Mouse (Mus musculus) limb, embryonic 11.5 days (tissue): Measurements from ENCODE around the gene Cox8c. TPM values are rescaled to one million over a fixed set of nuclear protein-coding genes. Genes with fewer than 3 reads are reported as not detected.

Experiments
- ATAC-seq: fragments of 200-750 bp; cut with Nextera tagmentation; 2 replicates; pipeline ENCODE4 v1.8.0; 2017; ENCODE audit warnings: low read depth; ENCODE audit not compliant: insufficient number of reproducible peaks, low FRiP score, low TSS enrichment
- DNase-seq: peaks from one replicate; pipeline ENCODE4 v3.0.0-alpha.2; 2015; ENCODE audit warnings: low spot score
- H3K27ac ChIP-seq: fragments of 300-500 bp; sonication (generic); replicated peaks from 2 replicates; pipeline ENCODE4 v1.5.1; 2014; ENCODE audit warnings: low read depth, mild to moderate bottlenecking, low read length
- H3K27me3 ChIP-seq: fragments of 300-500 bp; sonication (generic); 2 replicates; pipeline ENCODE4 v1.6.1; 2014; ENCODE audit warnings: mild to moderate bottlenecking, low read length, mixed read lengths; ENCODE audit not compliant: control insufficient read depth, insufficient read depth
- H3K36me3 ChIP-seq: fragments of 300-500 bp; sonication (generic); 2 replicates; pipeline ENCODE4 v1.6.1; 2014; ENCODE audit warnings: mild to moderate bottlenecking, low read length, moderate library complexity, mixed read lengths; ENCODE audit not compliant: control insufficient read depth, insufficient read depth
- H3K4me1 ChIP-seq: fragments of 300-500 bp; sonication (generic); 2 replicates; pipeline ENCODE4 v1.6.1; 2014; ENCODE audit warnings: low read length, mixed read lengths; ENCODE audit not compliant: control insufficient read depth, insufficient read depth
- H3K4me2 ChIP-seq: fragments of 300-500 bp; sonication (generic); 2 replicates; pipeline ENCODE4 v1.6.1; 2014; ENCODE audit warnings: low read depth, mild to moderate bottlenecking, moderate library complexity; ENCODE audit not compliant: severe bottlenecking
- H3K4me3 ChIP-seq: fragments of 300-500 bp; sonication (generic); 2 replicates; pipeline ENCODE4 v1.5.1; 2014; ENCODE audit warnings: low read depth, low read length
- H3K9ac ChIP-seq: fragments of 300-500 bp; sonication (generic); 2 replicates; pipeline ENCODE4 v1.6.1; 2014; ENCODE audit warnings: mild to moderate bottlenecking, low read length
- H3K9me3 ChIP-seq: fragments of 300-500 bp; sonication (generic); 2 replicates; pipeline ENCODE4 v1.6.1; 2016; ENCODE audit warnings: low read length; ENCODE audit not compliant: control insufficient read depth
- WGBS: fragments of 180-500 bp; shearing (Covaris S2); extraction: QIAGEN DNeasy Blood & Tissue Kit; methylation state at CpG from one replicate; pipeline ENCODE4 v1.1.7; 2014; 5-methylcytosine and 5-hydroxymethylcytosine counted together
- polyA plus RNA-seq: library from polyadenylated mRNA; unstranded; fragments of >200 nt; fragmentation: Nextera tagmentation; extraction: Ambion mirVana; gene quantifications from 2 replicates; pipeline ENCODE4 v1.2.1, GENCODE M21; 2014

Gene Cox8c
- polyA plus RNA-seq = not detected in 2 replicates

- Histone ChIP-seq H3K9ac (no peak within 1 kb of the TSS), H3K4me2 (no peak within 1 kb of the TSS), H3K9me3 (no peaks in the 10 kb centered on the region), H3K4me3 (no peak within 1 kb of the TSS), H3K36me3 (no peaks in the 10 kb centered on the region), H3K4me1 (no peaks in the 10 kb centered on the region), H3K27me3 (no peaks in the 10 kb centered on the region), H3K27ac (no peak within 1 kb of the TSS)
- no peak for ATAC-seq
- no peak for DNase-seq
- WGBS = 89% methylated on average over 17 of the region's 17 CpGs
Observed at GRCm38 (mm10) chr12:102899091-102899490, at the start of gene Cox8c. Cox8c (plus strand) TSS chr12:102899316.

GRCm38 (mm10) chr12:102860806-102861205 lies 38.3 kb upstream of the Cox8c start:
- no peak overlapping the region for H3K4me2 ChIP-seq
- no peak overlapping the region for H3K4me3 ChIP-seq
- no peaks in the 10 kb centered on the region for H3K36me3 ChIP-seq
- H3K27ac ChIP-seq = no peak overlapping the region
- no peaks in the 10 kb centered on the region for H3K4me1 ChIP-seq
- no peak for ATAC-seq
- no peak for DNase-seq
- no peak overlapping the region for H3K9ac ChIP-seq
- no peaks in the 10 kb centered on the region for H3K27me3 ChIP-seq
- H3K9me3 ChIP-seq = no peaks in the 10 kb centered on the region

GRCm38 (mm10) chr12:102869802-102870201 lies 29.3 kb upstream of the Cox8c start:
- no peak overlapping the region for H3K27ac ChIP-seq
- ATAC-seq (no peak), DNase-seq (no peak)
- H3K9ac ChIP-seq = no peak overlapping the region
- H3K27me3 ChIP-seq = no peaks in the 10 kb centered on the region
- H3K36me3 ChIP-seq = no peaks in the 10 kb centered on the region
- WGBS = 95% methylated on average over 2 of the region's 2 CpGs
- H3K9me3 ChIP-seq = no peaks in the 10 kb centered on the region
- H3K4me3 ChIP-seq = no peak overlapping the region
- no peaks in the 10 kb centered on the region for H3K4me1 ChIP-seq
- H3K4me2 ChIP-seq = no peak overlapping the region

- no peak for DNase-seq
- H3K36me3 ChIP-seq = no peaks in the 10 kb centered on the region
- no peaks in the 10 kb centered on the region for H3K27me3 ChIP-seq
- no peak overlapping the region for H3K4me3 ChIP-seq
- H3K4me1 ChIP-seq = no peaks in the 10 kb centered on the region
- H3K4me2 ChIP-seq = no peak overlapping the region
- H3K9me3 ChIP-seq = no peaks in the 10 kb centered on the region
- H3K27ac ChIP-seq = no peak overlapping the region
- ATAC-seq = no peak
- 86% methylated on average over 1 of the region's 1 CpGs for WGBS
- no peak overlapping the region for H3K9ac ChIP-seq
Observed at GRCm38 (mm10) chr12:102870527-102870926, 28.6 kb upstream of the Cox8c start.

- Histone ChIP-seq H3K4me2 (peak overlapping the region; percentile 62), H3K27ac (peak overlapping the region; percentile 93), H3K4me3 (peak overlapping the region; percentile 88), H3K27me3 (no peaks in the 10 kb centered on the region), H3K9me3 (no peaks in the 10 kb centered on the region), H3K36me3 (no peaks in the 10 kb centered on the region), H3K9ac (peak overlapping the region; percentile 90), H3K4me1 (peaks cover 8% of the 10 kb centered on the region; the same call in 1 of the 2 replicates)
- DNase-seq = peak; percentile 65
- WGBS = under 1% methylated on average over 47 of the region's 70 CpGs
- peak; percentile 71 for ATAC-seq
Observed at GRCm38 (mm10) chr12:102877301-102878030, 21.6 kb upstream of the Cox8c start.

- H3K27me3 ChIP-seq = no peaks in the 10 kb centered on the region
- H3K9me3 ChIP-seq = no peaks in the 10 kb centered on the region
- peak; percentile 99 for DNase-seq
- H3K4me3 ChIP-seq = peak within 1 kb of the TSS; percentile 88
- under 1% methylated on average over 74 of the region's 95 CpGs for WGBS
- peak within 1 kb of the TSS; percentile 90 for H3K9ac ChIP-seq
- peak within 1 kb of the TSS; percentile 62 for H3K4me2 ChIP-seq
- peak; percentile 95 for ATAC-seq
- peaks cover 8% of the 10 kb centered on the region; the same call in 1 of the 2 replicates for H3K4me1 ChIP-seq
- H3K36me3 ChIP-seq = no peaks in the 10 kb centered on the region
- H3K27ac ChIP-seq = peak within 1 kb of the TSS; percentile 93
Observed at GRCm38 (mm10) chr12:102878031-102878823, 20.9 kb upstream of the Cox8c start, which contains the start of gene Btbd7. Btbd7 (minus strand) TSS chr12:102878471.

- WGBS = 30% methylated on average over 7 of the region's 7 CpGs
Observed at GRCm38 (mm10) chr12:102878901-102879300, 20.2 kb upstream of the Cox8c start.

GRCm38 (mm10) chr12:102885735-102886134 lies 13.4 kb upstream of the Cox8c start:
- no peak overlapping the region for H3K9ac ChIP-seq
- H3K36me3 ChIP-seq = no peaks in the 10 kb centered on the region
- 21% methylated on average over 5 of the region's 5 CpGs for WGBS
- H3K4me3 ChIP-seq = no peak overlapping the region
- no peak for DNase-seq
- no peaks in the 10 kb centered on the region for H3K27me3 ChIP-seq
- ATAC-seq = no peak
- H3K27ac ChIP-seq = no peak overlapping the region
- no peak overlapping the region for H3K4me2 ChIP-seq
- H3K9me3 ChIP-seq = no peaks in the 10 kb centered on the region
- no peaks in the 10 kb centered on the region for H3K4me1 ChIP-seq

More at GRCm38 (mm10) chr12:102878901-102879300, 20.2 kb upstream of the Cox8c start:
- H3K36me3 ChIP-seq = no peaks in the 10 kb centered on the region
- DNase-seq (peak; percentile 43), ATAC-seq (no peak)
- peak overlapping the region; percentile 49 for H3K27ac ChIP-seq
- H3K4me3 ChIP-seq = peak overlapping the region; percentile 88
- no peaks in the 10 kb centered on the region for H3K27me3 ChIP-seq
- peak overlapping the region; percentile 46; the same call in 1 of the 2 replicates for H3K4me2 ChIP-seq
- no peaks in the 10 kb centered on the region for H3K9me3 ChIP-seq
- H3K9ac ChIP-seq = peak overlapping the region; percentile 63
- peaks cover 8% of the 10 kb centered on the region; the same call in 1 of the 2 replicates for H3K4me1 ChIP-seq
